Mouse (Mus musculus) neural tube, embryonic 13.5 days (tissue): Measurements from ENCODE around the gene Mamstr. TPM values are rescaled to one million over a fixed set of nuclear protein-coding genes. Genes with fewer than 3 reads are reported as not detected.
A peak's percentile ranks its signal among the peaks of the same experiment; 100 is the strongest.

Experiments
- ATAC-seq: fragments of 200-750 bp; cut with Nextera tagmentation; 2 replicates; pipeline ENCODE4 v1.8.0; 2017; ENCODE audit warnings: low read depth, mild to moderate bottlenecking, moderate TSS enrichment, moderate library complexity
- H3K27ac ChIP-seq: fragments of 300-500 bp; sonication (generic); replicated peaks from 2 replicates; pipeline ENCODE4 v1.5.1; 2015; ENCODE audit warnings: moderate library complexity, mild to moderate bottlenecking, inconsistent platforms
- H3K27me3 ChIP-seq: fragments of 300-500 bp; sonication (generic); 2 replicates; pipeline ENCODE4 v1.6.1; 2015; ENCODE audit warnings: mild to moderate bottlenecking, inconsistent platforms
- H3K36me3 ChIP-seq: fragments of 300-500 bp; sonication (generic); 2 replicates; pipeline ENCODE4 v1.6.1; 2015; ENCODE audit warnings: mild to moderate bottlenecking, inconsistent platforms
- H3K4me1 ChIP-seq: fragments of 300-500 bp; sonication (generic); replicated peaks from 2 replicates; pipeline ENCODE4 v1.6.1; 2015; ENCODE audit warnings: inconsistent platforms
- H3K4me2 ChIP-seq: fragments of 300-500 bp; sonication (generic); 2 replicates; pipeline ENCODE4 v1.6.1; 2015; ENCODE audit warnings: inconsistent platforms, mild to moderate bottlenecking, moderate library complexity
- H3K4me3 ChIP-seq: fragments of 300-500 bp; sonication (generic); 2 replicates; pipeline ENCODE4 v1.5.1; 2015; ENCODE audit warnings: mild to moderate bottlenecking, inconsistent platforms
- H3K9ac ChIP-seq: fragments of 300-500 bp; sonication (generic); 2 replicates; pipeline ENCODE4 v1.6.1; 2015; ENCODE audit warnings: moderate library complexity, mild to moderate bottlenecking, inconsistent platforms
- H3K9me3 ChIP-seq: fragments of 300-500 bp; sonication (generic); 2 replicates; pipeline ENCODE4 v1.6.1; 2016; ENCODE audit warnings: inconsistent platforms
- WGBS: fragments of 180-500 bp; shearing (Covaris S2); methylation state at CpG from one replicate; pipeline ENCODE4 v1.1.7; 2015; 5-methylcytosine and 5-hydroxymethylcytosine counted together
- polyA plus RNA-seq: library from polyadenylated mRNA; unstranded; fragments of >200 nt; fragmentation: Nextera tagmentation; extraction: Ambion mirVana; gene quantifications from 2 replicates; pipeline ENCODE4 v1.2.1, GENCODE M21; 2015

The Mamstr gene
- polyA plus RNA-seq, 1 experiment from 2014 or later: 3.1 TPM

- Histone ChIP-seq H3K27ac (no peak overlapping the region), H3K4me2 (peak overlapping the region; percentile 47), H3K36me3 (peaks cover 9% of the 10 kb centered on the region), H3K27me3 (peaks cover 33% of the 10 kb centered on the region), H3K9ac (peak overlapping the region; percentile 61), H3K4me3 (peak overlapping the region; percentile 21), H3K4me1 (peaks cover 27% of the 10 kb centered on the region), H3K9me3 (no peaks in the 10 kb centered on the region)
- 18% methylated on average over 35 of the region's 35 CpGs for WGBS
- no peak for ATAC-seq
Measured at GRCm38 (mm10) chr7:45632499-45632898, 7.3 kb upstream of the Mamstr start.

GRCm38 (mm10) chr7:45634946-45635681 is 4.7 kb upstream of the Mamstr start:
- Histone ChIP-seq H3K4me2 (no peak overlapping the region), H3K36me3 (peaks cover 9% of the 10 kb centered on the region), H3K4me3 (no peak overlapping the region), H3K4me1 (peaks cover 26% of the 10 kb centered on the region), H3K27ac (no peak overlapping the region), H3K9me3 (no peaks in the 10 kb centered on the region), H3K27me3 (peaks cover 25% of the 10 kb centered on the region), H3K9ac (no peak overlapping the region)
- no peak for ATAC-seq
- 92% methylated on average over 11 of the region's 11 CpGs for WGBS

GRCm38 (mm10) chr7:45635711-45636688 is 3.8 kb upstream of the Mamstr start:
- ATAC-seq: no peak
- H3K9me3 ChIP-seq: no peaks in the 10 kb centered on the region
- H3K4me2 ChIP-seq: no peak overlapping the region
- no peak overlapping the region for H3K4me3 ChIP-seq
- peaks cover 21% of the 10 kb centered on the region for H3K27me3 ChIP-seq
- H3K9ac ChIP-seq: no peak overlapping the region
- peaks cover 9% of the 10 kb centered on the region for H3K36me3 ChIP-seq
- H3K4me1 ChIP-seq: peaks cover 21% of the 10 kb centered on the region
- no peak overlapping the region for H3K27ac ChIP-seq
- WGBS: 83% methylated on average over 15 of the region's 15 CpGs

GRCm38 (mm10) chr7:45637710-45638109 is 2.1 kb upstream of the Mamstr start:
- peaks cover 9% of the 10 kb centered on the region for H3K36me3 ChIP-seq
- no peak for ATAC-seq
- H3K9me3 ChIP-seq: no peaks in the 10 kb centered on the region
- H3K27ac ChIP-seq: no peak overlapping the region
- H3K4me1 ChIP-seq: peaks cover 32% of the 10 kb centered on the region
- H3K9ac ChIP-seq: no peak overlapping the region
- peaks cover 7% of the 10 kb centered on the region; the same call in 1 of the 2 replicates for H3K27me3 ChIP-seq
- peak overlapping the region; percentile 59; the same call in 1 of the 2 replicates for H3K4me2 ChIP-seq
- no peak overlapping the region for H3K4me3 ChIP-seq
- WGBS: 94% methylated on average over 6 of the region's 6 CpGs

- peak overlapping the region; percentile 60 for H3K9ac ChIP-seq
- peak overlapping the region; percentile 59 for H3K4me2 ChIP-seq
Measured at GRCm38 (mm10) chr7:45638623-45639401, 965 bp upstream of the Mamstr start.

GRCm38 (mm10) chr7:45640191-45640957 is 597 bp downstream of the Mamstr start:
- no peak overlapping the region for H3K9ac ChIP-seq
- peaks cover 44% of the 10 kb centered on the region for H3K4me1 ChIP-seq
- no peak for ATAC-seq
- WGBS: 78% methylated on average over 19 of the region's 19 CpGs
- H3K9me3 ChIP-seq: no peaks in the 10 kb centered on the region
- H3K4me3 ChIP-seq: no peak overlapping the region
- H3K36me3 ChIP-seq: peaks cover 9% of the 10 kb centered on the region
- H3K27ac ChIP-seq: no peak overlapping the region
- H3K27me3 ChIP-seq: no peaks in the 10 kb centered on the region
- H3K4me2 ChIP-seq: no peak overlapping the region

More at GRCm38 (mm10) chr7:45638623-45639401, 965 bp upstream of the Mamstr start:
- H3K27ac ChIP-seq: 0 out of 2 replicates have a peak overlapping the region, but pooled peaks have one; percentile 34
- H3K36me3 ChIP-seq: peaks cover 9% of the 10 kb centered on the region
- peak; percentile 82 for ATAC-seq
- no peaks in the 10 kb centered on the region for H3K27me3 ChIP-seq
- H3K4me3 ChIP-seq: peak overlapping the region; percentile 33
- H3K4me1 ChIP-seq: peaks cover 32% of the 10 kb centered on the region
- WGBS: 21% methylated on average over 29 of the region's 29 CpGs
- no peaks in the 10 kb centered on the region for H3K9me3 ChIP-seq

- peaks cover 5% of the 10 kb centered on the region for H3K36me3 ChIP-seq
- H3K4me2 ChIP-seq: peak overlapping the region; percentile 83
- H3K27me3 ChIP-seq: no peaks in the 10 kb centered on the region
- peaks cover 44% of the 10 kb centered on the region for H3K4me1 ChIP-seq
- 69% methylated on average over 15 of the region's 17 CpGs for WGBS
- H3K27ac ChIP-seq: no peak overlapping the region
- peak overlapping the region; percentile 18; the same call in 1 of the 2 replicates for H3K9ac ChIP-seq
- no peaks in the 10 kb centered on the region for H3K9me3 ChIP-seq
- no peak overlapping the region for H3K4me3 ChIP-seq
- no peak for ATAC-seq
Measured at GRCm38 (mm10) chr7:45641391-45642040, 1.7 kb downstream of the Mamstr start.

- Histone ChIP-seq H3K27ac (no peak overlapping the region), H3K4me1 (peaks cover 44% of the 10 kb centered on the region), H3K9me3 (no peaks in the 10 kb centered on the region), H3K4me2 (peak overlapping the region; percentile 83), H3K4me3 (no peak overlapping the region), H3K36me3 (no peaks in the 10 kb centered on the region), H3K27me3 (no peaks in the 10 kb centered on the region), H3K9ac (no peak overlapping the region; the same call in none of the 2 replicates)
- ATAC-seq: no peak
- 85% methylated on average over 5 of the region's 5 CpGs for WGBS
Measured at GRCm38 (mm10) chr7:45642083-45642482, 2.3 kb downstream of the Mamstr start.

GRCm38 (mm10) chr7:45642503-45643255 is 2.9 kb downstream of the Mamstr start:
- 39% methylated on average over 16 of the region's 16 CpGs for WGBS

More at GRCm38 (mm10) chr7:45642503-45643255, 2.9 kb downstream of the Mamstr start:
- no peaks in the 10 kb centered on the region for H3K36me3 ChIP-seq
- peak overlapping the region; percentile 83 for H3K4me2 ChIP-seq
- no peak for ATAC-seq
- H3K4me1 ChIP-seq: peaks cover 44% of the 10 kb centered on the region
- H3K4me3 ChIP-seq: peak overlapping the region; percentile 47
- H3K27me3 ChIP-seq: no peaks in the 10 kb centered on the region
- peak overlapping the region; percentile 94 for H3K27ac ChIP-seq
- no peaks in the 10 kb centered on the region for H3K9me3 ChIP-seq
- H3K9ac ChIP-seq: peak overlapping the region; percentile 80
